Mouse (Mus musculus) stomach, postnatal 0 days (tissue): Measurements from ENCODE around the gene Phf13. TPM values are rescaled to one million over a fixed set of nuclear protein-coding genes. Genes with fewer than 3 reads are reported as not detected.

Experiments used
- ATAC-seq: fragments of 200-750 bp; cut with Nextera tagmentation; 2 replicates; pipeline ENCODE4 v1.8.0; 2017; ENCODE audit not compliant: low FRiP score, low TSS enrichment
- DNase-seq: peaks from one replicate; pipeline ENCODE4 v3.0.0-alpha.2; 2016; ENCODE audit warnings: low spot score
- H3K27ac ChIP-seq: fragments of 300-500 bp; sonication (generic); replicated peaks from 2 replicates; pipeline ENCODE4 v1.5.1; 2014; ENCODE audit warnings: mild to moderate bottlenecking, control low read depth
- H3K27me3 ChIP-seq: fragments of 300-500 bp; sonication (generic); 2 replicates; pipeline ENCODE4 v1.6.1; 2014; ENCODE audit warnings: low read length; ENCODE audit not compliant: control insufficient read depth, insufficient read depth
- H3K36me3 ChIP-seq: fragments of 300-500 bp; sonication (generic); 2 replicates; pipeline ENCODE4 v1.6.1; 2014; ENCODE audit warnings: low read length, mixed read lengths; ENCODE audit not compliant: control insufficient read depth, insufficient read depth
- H3K4me1 ChIP-seq: fragments of 300-500 bp; sonication (generic); replicated peaks from 2 replicates; pipeline ENCODE4 v1.6.1; 2014; ENCODE audit warnings: antibody characterized with exemption; ENCODE audit not compliant: control insufficient read depth, insufficient read depth
- H3K4me2 ChIP-seq: fragments of 300-500 bp; sonication (generic); replicated peaks from 2 replicates; pipeline ENCODE4 v1.6.1; 2014; ENCODE audit warnings: low read depth, mild to moderate bottlenecking, control low read depth, moderate library complexity
- H3K4me3 ChIP-seq: fragments of 300-500 bp; sonication (generic); 2 replicates; pipeline ENCODE4 v1.5.1; 2014; ENCODE audit warnings: low read depth, low read length, control low read depth
- H3K9ac ChIP-seq: fragments of 300-500 bp; sonication (generic); 2 replicates; pipeline ENCODE4 v1.6.1; 2014; ENCODE audit warnings: mild to moderate bottlenecking, low read length, control low read depth, mixed read lengths
- H3K9me3 ChIP-seq: fragments of 300-500 bp; sonication (generic); 2 replicates; pipeline ENCODE4 v1.6.1; 2016; ENCODE audit warnings: low read length; ENCODE audit not compliant: control insufficient read depth
- CTCF ChIP-seq: IDR thresholded peaks from 2 replicates; pipeline ENCODE4 v1.5.1; 2016; ENCODE audit warnings: antibody characterized with exemption, low read depth, mild to moderate bottlenecking, moderate library complexity
- EP300 ChIP-seq: optimal IDR thresholded peaks from 2 replicates; pipeline ENCODE3; 2016; ENCODE audit warnings: antibody characterized with exemption
- WGBS: fragments of 180-500 bp; shearing (Covaris S2); extraction: QIAGEN DNeasy Blood & Tissue Kit; methylation state at CpG from one replicate; pipeline ENCODE4 v1.1.7; 2014; 5-methylcytosine and 5-hydroxymethylcytosine counted together
- polyA plus RNA-seq: library from polyadenylated mRNA; unstranded; fragments of >200 nt; fragmentation: Nextera tagmentation; extraction: Ambion mirVana; gene quantifications from 2 replicates; pipeline ENCODE4 v1.2.1, GENCODE M21; 2015

The Phf13 gene
- polyA plus RNA-seq, 1 experiment from 2014 or later, result 12.7 TPM

DNA sequence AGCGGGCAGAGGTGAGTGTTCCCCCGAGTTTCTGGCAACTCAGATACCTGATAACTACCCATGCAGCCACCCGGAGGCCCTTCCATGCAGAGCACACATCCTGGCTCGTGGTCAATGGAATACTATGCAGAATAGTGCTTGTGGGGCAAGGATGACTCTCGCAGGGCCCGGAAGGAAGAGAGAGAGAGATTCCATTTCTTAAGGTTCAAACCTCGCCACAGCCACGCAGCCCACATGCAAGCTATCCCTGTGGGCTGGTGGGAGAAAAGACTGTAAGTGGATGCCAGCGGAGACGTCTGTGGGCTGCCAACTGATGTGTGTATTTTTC lies 8.1 kb downstream of the Phf13 start:
- DNase-seq (no peak), ATAC-seq (no peak)
- peaks cover 2% of the 10 kb centered on the region; the same call in 1 of the 2 replicates for H3K4me1 ChIP-seq
- H3K36me3 ChIP-seq, result peaks cover 15% of the 10 kb centered on the region
- H3K27ac ChIP-seq, result peak overlapping the region; percentile 84
- no peaks in the 10 kb centered on the region for H3K9me3 ChIP-seq
- TF ChIP-seq CTCF, result no peak
- no peak for TF ChIP-seq EP300
- H3K4me2 ChIP-seq, result peak overlapping the region; percentile 92
- no peaks in the 10 kb centered on the region for H3K27me3 ChIP-seq
- WGBS, result 17% methylated on average over 10 of the region's 10 CpGs
- peak overlapping the region; percentile 90 for H3K9ac ChIP-seq
- H3K4me3 ChIP-seq, result peak overlapping the region; percentile 85

GRCm38 (mm10) chr4:151986650-151987049 lies 9.4 kb downstream of the Phf13 start:
- Histone ChIP-seq H3K4me1 (peaks cover 2% of the 10 kb centered on the region; the same call in 1 of the 2 replicates), H3K4me2 (no peak overlapping the region), H3K27ac (no peak overlapping the region), H3K36me3 (peaks cover 14% of the 10 kb centered on the region), H3K9ac (no peak overlapping the region), H3K27me3 (no peaks in the 10 kb centered on the region), H3K4me3 (no peak overlapping the region), H3K9me3 (no peaks in the 10 kb centered on the region)
- ATAC-seq (no peak), DNase-seq (no peak)
- TF ChIP-seq EP300 (no peak), CTCF (no peak)
- 64% methylated on average over 8 of the region's 8 CpGs for WGBS

- Histone ChIP-seq H3K4me3 (no peak overlapping the region), H3K27ac (no peak overlapping the region), H3K9me3 (no peaks in the 10 kb centered on the region), H3K4me2 (no peak overlapping the region), H3K27me3 (no peaks in the 10 kb centered on the region), H3K4me1 (peaks cover 2% of the 10 kb centered on the region; the same call in 1 of the 2 replicates), H3K9ac (no peak overlapping the region), H3K36me3 (peaks cover 9% of the 10 kb centered on the region; the same call in 1 of the 2 replicates)
- ATAC-seq, result peak; percentile 60
- peak; percentile 74 for DNase-seq
- 28% methylated on average over 10 of the region's 10 CpGs for WGBS
- TF ChIP-seq CTCF, result peak; percentile 44
- TF ChIP-seq EP300, result no peak
Measured at GRCm38 (mm10) chr4:151985886-151986285, 10.2 kb downstream of the Phf13 start.

GRCm38 (mm10) chr4:151983560-151983959 lies 12.5 kb downstream of the Phf13 start:
- H3K4me3 ChIP-seq, result no peak overlapping the region
- ATAC-seq, result peak; percentile 15; the same call in 1 of the 2 replicates
- WGBS, result 38% methylated on average over 8 of the region's 9 CpGs
- peak; percentile 16 for DNase-seq
- no peak overlapping the region for H3K4me2 ChIP-seq
- no peaks in the 10 kb centered on the region for H3K9me3 ChIP-seq
- H3K27me3 ChIP-seq, result no peaks in the 10 kb centered on the region
- H3K36me3 ChIP-seq, result peaks cover 13% of the 10 kb centered on the region; the same call in 1 of the 2 replicates
- H3K4me1 ChIP-seq, result no peaks in the 10 kb centered on the region; the same call in 1 of the 2 replicates
- H3K9ac ChIP-seq, result no peak overlapping the region
- TF ChIP-seq EP300 (no peak), CTCF (no peak)
- H3K27ac ChIP-seq, result no peak overlapping the region

DNA sequence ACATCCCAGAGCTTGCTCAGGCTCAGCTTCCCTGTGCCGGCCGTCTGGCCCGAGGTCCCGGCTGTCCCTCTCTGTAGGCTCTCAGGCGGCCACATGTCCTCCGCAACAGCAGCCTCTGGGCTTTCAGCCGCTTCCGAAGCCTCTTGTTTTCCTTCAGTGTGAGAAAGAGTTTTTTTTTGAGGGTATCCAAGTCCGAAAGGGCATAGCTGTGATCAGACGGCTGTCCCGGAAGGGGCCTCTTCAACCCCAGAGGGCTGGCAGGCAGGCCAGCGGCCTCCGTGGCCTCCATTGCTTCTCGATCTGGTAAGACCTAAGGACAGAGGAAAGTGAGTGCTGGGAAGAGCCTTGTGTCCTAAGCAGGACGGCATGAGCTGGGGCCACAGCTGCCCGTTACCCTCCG lies 13.0 kb downstream of the Phf13 start:
- Histone ChIP-seq H3K4me3 (no peak overlapping the region), H3K36me3 (peaks cover 13% of the 10 kb centered on the region; the same call in 1 of the 2 replicates), H3K9ac (no peak overlapping the region), H3K4me2 (no peak overlapping the region), H3K9me3 (no peaks in the 10 kb centered on the region), H3K27me3 (no peaks in the 10 kb centered on the region), H3K4me1 (no peaks in the 10 kb centered on the region; the same call in 1 of the 2 replicates), H3K27ac (no peak overlapping the region)
- no peak for TF ChIP-seq EP300
- no peak for TF ChIP-seq CTCF
- ATAC-seq (no peak), DNase-seq (no peak)
- WGBS, result 72% methylated on average over 17 of the region's 17 CpGs

GRCm38 (mm10) chr4:151981363-151981762 lies 14.7 kb downstream of the Phf13 start:
- Histone ChIP-seq H3K9ac (no peak overlapping the region), H3K27ac (no peak overlapping the region), H3K36me3 (peaks cover 18% of the 10 kb centered on the region), H3K4me1 (no peaks in the 10 kb centered on the region), H3K4me2 (no peak overlapping the region), H3K4me3 (no peak overlapping the region), H3K27me3 (no peaks in the 10 kb centered on the region), H3K9me3 (no peaks in the 10 kb centered on the region)
- TF ChIP-seq EP300 (no peak), CTCF (peak; percentile 99)
- DNase-seq (peak; percentile 82), ATAC-seq (peak; percentile 65)
- WGBS, result 5% methylated on average over 5 of the region's 5 CpGs
